In genomic region chr10:39320798-39321622, GRCm38 (mm10) we compare ENCODE assay signal across 9 mouse cellular contexts. TPM values are rescaled to one million over a fixed set of nuclear protein-coding genes. Genes with fewer than 3 reads are reported as not detected.
DNase-seq lines count a peak whose midpoint lies in the region; ATAC-seq lines count a peak whose summit lies in the region.
"Had no signal": no experiment of that assay in that cellular context is flagged by ENCODE, and none has a peak within 500 bp of the region (broad histone marks: within the 10 kb centered on the region; RNA-seq: fewer than 3 reads in every experiment).

No protein-coding gene starts in this region.

- no peaks in the 10 kb centered on the region for H3K9me3 ChIP-seq in embryonic facial prominence, embryonic 14.5 days (ENCODE audit: control insufficient read depth, low read length)
- H3K9me3 ChIP-seq in limb, embryonic 15.5 days = no peaks in the 10 kb centered on the region
- H3K9me3 ChIP-seq: liver, embryonic 15.5 days had no signal

- H3K9ac ChIP-seq in embryonic facial prominence, embryonic 14.5 days (ENCODE audit: low read depth, low read length) = no peak overlapping the region
- H3K9ac ChIP-seq in limb, embryonic 15.5 days = no peak overlapping the region
- H3K9ac ChIP-seq: liver, embryonic 15.5 days had no signal

- no peaks in the 10 kb centered on the region for H3K36me3 ChIP-seq in embryonic facial prominence, embryonic 14.5 days (ENCODE audit: control insufficient read depth, insufficient read depth, low read length)
- no peaks in the 10 kb centered on the region for H3K36me3 ChIP-seq in limb, embryonic 15.5 days
- H3K36me3 ChIP-seq: liver, embryonic 15.5 days had no signal

- no peak overlapping the region; the same call in 1 of the 2 replicates for H3K27ac ChIP-seq in embryonic facial prominence, embryonic 14.5 days (replicated peaks; ENCODE audit: low read depth, low read length)
- H3K27ac ChIP-seq in limb, embryonic 15.5 days = peak overlapping the region; percentile 47; the same call in 1 of the 2 replicates
- H3K27ac ChIP-seq: liver, embryonic 15.5 days had no signal

- 49% methylated on average over 17 of the region's 17 CpGs for WGBS in embryonic facial prominence, embryonic 14.5 days
- 38% methylated on average over 17 of the region's 17 CpGs for WGBS in limb, embryonic 15.5 days

- no peaks in the 10 kb centered on the region for H3K27me3 ChIP-seq in embryonic facial prominence, embryonic 14.5 days (replicated peaks; ENCODE audit: control insufficient read depth, insufficient read depth, low read length)
- no peaks in the 10 kb centered on the region for H3K27me3 ChIP-seq in limb, embryonic 15.5 days
- H3K27me3 ChIP-seq: liver, embryonic 15.5 days had no signal

- H3K4me3 ChIP-seq in embryonic facial prominence, embryonic 14.5 days (ENCODE audit: low read depth, low read length) = no peak overlapping the region
- no peak overlapping the region for H3K4me3 ChIP-seq in limb, embryonic 15.5 days
- H3K4me3 ChIP-seq: liver, embryonic 15.5 days had no signal

- H3K4me1 ChIP-seq in embryonic facial prominence, embryonic 14.5 days (ENCODE audit: control insufficient read depth, insufficient read depth, low read length) = peaks cover 9% of the 10 kb centered on the region; the same call in 1 of the 2 replicates
- peaks cover 17% of the 10 kb centered on the region for H3K4me1 ChIP-seq in limb, embryonic 15.5 days
- H3K4me1 ChIP-seq: liver, embryonic 15.5 days had no signal

- H3K4me2 ChIP-seq in embryonic facial prominence, embryonic 14.5 days (ENCODE audit: low read depth, low read length) = peak overlapping the region; percentile 13
- H3K4me2 ChIP-seq in limb, embryonic 15.5 days = peak overlapping the region; percentile 22
- H3K4me2 ChIP-seq: liver, embryonic 15.5 days had no signal

- peak; percentile 2 to 31 for DNase-seq in left cerebral cortex, postnatal 10 days (ENCODE audit: extremely low spot score in 1 of 2, low spot score in 2 of 2)
- no peak for DNase-seq in left cerebral cortex, postnatal 36 days (ENCODE audit: low spot score in 2 of 2)
- peak; percentile 83 for DNase-seq in embryonic facial prominence, embryonic 14.5 days (ENCODE audit: low spot score)
- DNase-seq in heart, postnatal 14 days = peak; percentile 41 to 71
- no peak for DNase-seq in ovary, postnatal 36 days (ENCODE audit: low spot score)
- no peak for DNase-seq in adrenal gland, adult (ENCODE audit: inconsistent age in 2 of 2, low spot score in 1 of 2)
- no peak for DNase-seq in adrenal gland, postnatal 25 days

- intact Hi-C loops in left cerebral cortex, postnatal 10 days (cut with DNase I) = no loop called here
- intact Hi-C loops in left cerebral cortex, postnatal 36 days (cut with DNase I) = no loop called here
- intact Hi-C loops in heart, postnatal 14 days (cut with DNase I) = no loop called here

- peak; percentile 84 for ATAC-seq in embryonic facial prominence, embryonic 14.5 days (ENCODE audit: low read depth)
- ATAC-seq in limb, embryonic 15.5 days (ENCODE audit: insufficient number of reproducible peaks, low FRiP score, low TSS enrichment, low read depth) = no peak

RNA-seq across cellular contexts. Expression of gene Fyn, which starts 47.6 kb away (rescaled TPM):
- total RNA-seq in left cerebral cortex, postnatal 10 days (2021) = 100 to 1,000 TPM; 176 to 188 TPM
- total RNA-seq in left cerebral cortex, postnatal 36 days (2021) = 100 to 1,000 TPM; 119 to 138 TPM
- polyA plus RNA-seq in embryonic facial prominence, embryonic 14.5 days (2014; fragmentation: Nextera tagmentation; extraction: Ambion mirVana) = 51.9 and 60.8 TPM in 2 replicates
- total RNA-seq in heart, postnatal 14 days (2021) = 10 to 100 TPM; 37.7 to 41.7 TPM
- polyA plus RNA-seq in limb, embryonic 15.5 days (2015; fragmentation: Nextera tagmentation; extraction: Ambion mirVana) = 34.5 and 38.6 TPM in 2 replicates
- total RNA-seq in adrenal gland, postnatal 25 days (2021) = 47.7 and 49.6 TPM in 2 replicates

Comparison
In these comparisons a context has a peak if more than half of its experiments do, and no peak if none do; other contexts are left out.
1. DNase-seq: peak in left cerebral cortex, postnatal 10 days (2 of 2), embryonic facial prominence, embryonic 14.5 days (single experiment) and heart, postnatal 14 days (2 of 2); none in left cerebral cortex, postnatal 36 days (0 of 2), ovary, postnatal 36 days (single experiment), adrenal gland, adult (0 of 2) and adrenal gland, postnatal 25 days (single experiment).